Mouse (Mus musculus) layer of hippocampus, adult 18-20 months (tissue): ENCODE data around the gene Ss18l2. TPM values are rescaled to one million over a fixed set of nuclear protein-coding genes. Genes with fewer than 3 reads are reported as not detected.
A peak's percentile ranks its signal among the peaks of the same experiment; 100 is the strongest.

ENCODE experiments used
- DNase-seq, 2 experiments: peaks; one replicate each; pipeline ENCODE4 v3.0.0; 2022; ENCODE audit warnings: low spot score in 2 of 2
- total RNA-seq, 2 experiments: library from RNA; stranded (reverse); gene quantifications; 2 replicates each; pipeline ENCODE4 v1.2.3; 2021

The Ss18l2 gene
- total RNA-seq, 2 experiments from 2014 or later, result 73.7 to 82.6 TPM

DNA sequence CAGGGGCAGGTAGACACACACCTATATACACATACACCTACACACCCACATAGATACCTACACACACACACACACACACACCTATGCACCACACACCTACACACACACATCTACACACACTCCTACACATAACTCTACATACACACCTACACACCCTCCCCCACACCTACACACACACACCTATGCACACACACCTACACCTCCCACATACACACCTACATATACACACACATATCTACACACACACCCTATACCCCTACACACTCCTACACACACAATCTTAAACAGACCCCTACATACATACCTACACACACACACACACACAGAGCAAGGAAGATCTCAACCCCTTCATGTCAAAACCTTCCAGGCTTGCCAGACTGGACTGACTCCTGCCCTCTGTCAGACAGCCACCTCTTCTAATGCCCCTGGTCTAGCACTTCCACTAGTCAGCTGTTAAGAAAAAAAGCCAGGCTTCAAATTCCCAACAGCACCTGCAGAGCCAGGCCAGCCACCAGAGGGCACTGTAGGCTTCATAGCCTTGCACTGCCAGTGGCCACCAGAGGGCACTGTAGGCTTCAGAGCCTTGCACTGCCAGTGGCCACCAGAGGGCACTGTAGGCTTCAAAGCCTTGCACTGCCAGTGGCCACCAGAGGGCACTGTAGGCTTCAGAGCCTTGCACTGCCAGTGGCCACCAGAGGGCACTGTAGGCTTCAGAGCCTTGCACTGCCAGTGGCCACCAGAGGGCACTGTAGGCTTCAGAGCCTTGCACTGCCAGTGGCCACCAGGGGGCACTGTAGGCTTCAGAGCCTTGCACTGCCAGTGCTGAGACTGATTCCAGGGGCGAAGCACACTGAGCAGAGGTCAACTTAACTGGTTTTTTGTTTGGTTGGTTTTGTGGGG, 12.7 kb upstream of the Ss18l2 start:
- peak in 1 of 2 experiments; percentile 68 for DNase-seq

DNA sequence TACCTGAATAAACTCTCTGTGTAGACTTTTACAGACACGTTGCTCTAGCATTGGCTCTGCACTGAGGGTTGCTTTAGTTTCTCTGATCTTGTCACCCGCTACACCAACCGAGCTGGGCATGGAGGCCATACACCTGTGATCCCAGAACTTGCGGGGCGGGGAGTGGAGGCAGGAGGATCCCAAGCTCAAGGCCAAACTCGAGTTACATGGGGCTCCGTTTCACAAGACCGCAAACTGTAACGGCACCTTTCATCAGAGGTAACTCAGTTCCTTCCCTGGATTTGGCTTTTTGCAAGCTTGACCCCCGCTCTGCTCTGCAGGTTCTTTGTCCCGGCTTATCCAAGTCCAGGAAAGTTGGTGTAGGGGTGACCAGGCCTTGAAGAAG, 5.9 kb upstream of the Ss18l2 start:
- no peak for DNase-seq

- peak; percentile 85 to 92 for DNase-seq
Observed at GRCm38 (mm10) chr9:121704646-121705625, 5.2 kb upstream of the Ss18l2 start, which contains the start of gene Sec22c. Gene Sec22c (minus strand): TSS chr9:121705490.

- no peak for DNase-seq
Observed at GRCm38 (mm10) chr9:121706029-121706675, 4.0 kb upstream of the Ss18l2 start.

DNA sequence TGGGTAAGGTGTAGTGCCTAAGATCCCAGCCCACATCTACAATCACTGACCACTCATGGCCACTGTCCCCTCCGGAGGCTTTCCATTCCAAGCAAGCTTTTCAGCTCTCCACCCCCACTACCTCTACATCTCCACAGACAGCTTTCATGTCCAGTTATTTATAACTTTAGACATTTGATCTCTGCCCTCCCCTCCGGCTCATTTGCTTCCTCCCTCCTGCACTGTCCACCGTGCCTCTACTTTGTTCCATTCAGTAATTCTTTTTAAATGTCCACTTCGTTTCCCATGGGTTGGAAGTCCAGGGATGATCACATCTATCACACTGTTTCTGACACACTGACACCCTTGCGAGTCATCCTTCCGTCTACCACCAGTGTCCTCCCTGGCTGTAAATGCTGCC, 2.3 kb upstream of the Ss18l2 start:
- DNase-seq, result no peak

- DNase-seq, result no peak
Observed at GRCm38 (mm10) chr9:121708506-121709486, 1.3 kb upstream of the Ss18l2 start.

GRCm38 (mm10) chr9:121710584-121710975, 451 bp downstream of the Ss18l2 start:
- DNase-seq, result no peak

DNA sequence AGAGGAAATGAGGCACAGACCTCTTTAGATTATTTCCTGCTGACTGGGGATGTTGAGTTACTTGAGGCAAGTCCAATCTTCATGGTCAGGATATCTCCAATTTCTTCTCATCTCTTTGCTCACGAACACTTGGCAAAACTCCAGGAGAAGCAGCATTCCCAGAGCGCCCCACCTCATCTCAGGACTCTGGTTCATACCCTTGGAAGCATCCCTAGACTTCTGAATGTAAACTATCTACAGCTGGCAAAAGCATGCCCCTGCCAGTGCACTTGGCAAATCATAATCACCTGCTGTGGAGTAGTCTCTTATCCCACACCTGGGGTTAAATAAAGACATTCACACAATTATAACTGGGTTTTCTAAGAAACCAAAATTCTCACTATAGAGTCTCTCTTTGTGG, 6.9 kb downstream of the Ss18l2 start:
- DNase-seq, result no peak

- DNase-seq, result no peak
Observed at GRCm38 (mm10) chr9:121718070-121718705, 8.1 kb downstream of the Ss18l2 start.

GRCm38 (mm10) chr9:121718792-121719318, 8.7 kb downstream of the Ss18l2 start, which contains the start of gene Nktr:
Gene Nktr (plus strand): TSS chr9:121719169.
- peak; percentile 97 for DNase-seq

- no peak for DNase-seq
Observed at GRCm38 (mm10) chr9:121719347-121720331, 9.5 kb downstream of the Ss18l2 start.

DNA sequence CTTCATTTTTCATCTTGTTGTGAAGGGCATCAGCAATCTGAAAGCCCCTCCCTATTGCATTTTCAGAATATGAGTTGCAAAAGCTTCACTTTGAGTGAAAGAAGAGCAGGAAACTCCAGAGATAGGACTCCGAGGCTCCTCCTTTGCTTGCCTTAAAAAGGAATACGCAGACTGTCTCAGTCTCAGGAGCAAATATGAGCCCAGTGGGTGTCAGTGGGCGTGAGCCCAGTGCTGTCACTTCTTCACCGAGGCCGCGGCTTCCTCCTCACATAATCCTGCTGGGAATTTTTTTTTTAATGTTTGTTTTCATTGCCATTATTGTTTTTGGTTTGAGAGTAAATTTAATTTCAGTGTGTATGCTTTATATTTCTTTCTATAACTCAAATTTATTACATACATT, 30.4 kb downstream of the Ss18l2 start:
- DNase-seq, result no peak

DNA sequence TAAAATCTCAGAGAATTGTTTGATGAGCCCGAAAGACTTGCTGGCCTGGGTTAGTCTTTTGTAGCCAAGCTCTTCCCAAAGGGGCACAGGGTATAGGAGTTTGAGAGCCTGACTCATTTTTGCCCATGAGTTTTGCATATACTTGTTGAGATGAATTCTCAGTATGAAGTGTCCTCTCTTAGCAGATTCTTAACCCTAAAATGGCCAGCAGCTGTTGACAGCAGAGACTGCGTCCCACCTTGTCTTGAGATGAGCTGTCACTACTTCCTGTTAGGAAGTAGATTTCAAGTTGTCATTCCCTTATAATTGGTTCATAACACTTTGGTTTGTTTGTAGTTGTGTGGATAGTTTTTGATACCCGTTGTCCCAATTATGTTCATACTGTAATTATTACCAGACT, 31.0 kb downstream of the Ss18l2 start:
- no peak for DNase-seq

DNA sequence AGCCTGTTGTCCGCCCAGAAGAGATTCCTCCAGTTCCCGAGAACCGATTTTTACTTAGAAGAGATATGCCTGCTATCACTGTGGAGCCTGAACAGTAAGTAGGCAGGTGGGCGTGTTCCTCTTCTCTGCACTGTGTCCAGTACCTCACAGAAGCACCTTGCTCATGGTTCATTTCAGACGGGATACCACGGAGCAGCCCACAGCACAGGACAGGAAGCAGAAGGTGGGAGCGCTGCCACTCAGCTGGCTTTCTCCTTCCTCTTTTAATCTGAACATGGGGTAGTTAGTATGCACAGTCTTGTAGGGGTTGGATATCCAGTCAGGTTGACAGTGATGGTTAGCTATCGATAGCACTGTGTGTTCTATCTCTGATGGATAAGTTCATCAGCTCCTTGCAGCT, 33.9 kb downstream of the Ss18l2 start:
- no peak for DNase-seq

- DNase-seq, result peak in 1 of 2 experiments; percentile 60
Observed at GRCm38 (mm10) chr9:121752774-121753173, 42.6 kb downstream of the Ss18l2 start.

DNA sequence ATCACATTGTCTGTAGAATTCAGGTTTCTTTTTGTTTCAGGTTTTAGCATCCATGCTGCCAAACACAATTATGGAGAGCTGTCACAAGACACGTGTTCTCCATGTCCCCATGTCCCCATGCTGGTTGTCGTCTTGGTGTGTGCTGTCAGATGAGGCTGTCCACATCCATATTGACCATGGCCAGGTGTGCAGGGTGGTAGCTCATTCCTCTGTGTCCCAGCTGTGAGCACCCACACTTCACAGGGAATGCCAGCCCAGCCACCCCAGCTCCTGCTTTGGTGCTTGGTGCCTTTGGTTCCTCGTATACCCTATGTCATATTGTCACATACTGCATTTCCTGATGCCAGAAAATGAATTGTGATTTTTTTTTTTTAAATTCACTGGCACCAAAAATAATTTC, 44.5 kb downstream of the Ss18l2 start:
- no peak for DNase-seq

GRCm38 (mm10) chr9:121756785-121757184, 46.7 kb downstream of the Ss18l2 start:
- DNase-seq, result no peak

GRCm38 (mm10) chr9:121757432-121757831, 47.3 kb downstream of the Ss18l2 start:
- DNase-seq, result no peak
